Mouse (Mus musculus) olfactory bulb, adult 2 months (tissue): Measurements from ENCODE around the gene Rps17.

Source experiments
- CTCF ChIP-seq: fragments of 200-500 bp; IDR thresholded peaks from 2 replicates; pipeline ENCODE4 v1.5.1; 2012; ENCODE audit warnings: low read depth, mild to moderate bottlenecking, low read length, moderate library complexity; ENCODE audit not compliant: insufficient read depth
- POLR2A ChIP-seq: fragments of 200-500 bp; IDR thresholded peaks from 2 replicates; pipeline ENCODE4 v1.6.1; 2012; ENCODE audit warnings: mild to moderate bottlenecking, low read depth, low read length, moderate library complexity; ENCODE audit not compliant: insufficient read depth

- TF ChIP-seq POLR2A (no peak), CTCF (no peak)
Observed at GRCm38 (mm10) chr7:81348206-81348605, 3.2 kb upstream of the Rps17 start.
